Mouse (Mus musculus): ENCODE measurements around the gene Irf9.

GRCm38 (mm10) chr14:55640816-55641215 lies 37.4 kb downstream of the Irf9 start:
- TF ChIP-seq CTCF (IDR thresholded peaks at IDR 0.05; ENCODE audit: extremely low read depth, insufficient read depth, insufficient read length, insufficient replicate concordance) (no peak), POLR2A (IDR thresholded peaks at IDR 0.05; ENCODE audit: low read depth, low read length) (no peak)

Measured in spleen, adult 2 months (tissue).